Mouse (Mus musculus) left cerebral cortex, postnatal 36 days (tissue): ENCODE measurements around the gene Rad51b. TPM values are rescaled to one million over a fixed set of nuclear protein-coding genes. Genes with fewer than 3 reads are reported as not detected.

Experiments used
- DNase-seq, 2 experiments: peaks; one replicate each; pipeline ENCODE4 v3.0.0; 2021 to 2022; ENCODE audit warnings: low spot score in 2 of 2, mixed read lengths in 1 of 2
- intact Hi-C: fragments of 180-260 bp; cut with DNase I; formaldehyde crosslinking; loops from one replicate; pipeline ENCODE4 v1.15.1; 2025
- total RNA-seq, 2 experiments: library from RNA; stranded (reverse); gene quantifications; 2 replicates each; pipeline ENCODE4 v1.2.3; 2021

Rad51b gene
- total RNA-seq, 2 experiments from 2014 or later: 0.22 TPM; not detected in 1

DNA sequence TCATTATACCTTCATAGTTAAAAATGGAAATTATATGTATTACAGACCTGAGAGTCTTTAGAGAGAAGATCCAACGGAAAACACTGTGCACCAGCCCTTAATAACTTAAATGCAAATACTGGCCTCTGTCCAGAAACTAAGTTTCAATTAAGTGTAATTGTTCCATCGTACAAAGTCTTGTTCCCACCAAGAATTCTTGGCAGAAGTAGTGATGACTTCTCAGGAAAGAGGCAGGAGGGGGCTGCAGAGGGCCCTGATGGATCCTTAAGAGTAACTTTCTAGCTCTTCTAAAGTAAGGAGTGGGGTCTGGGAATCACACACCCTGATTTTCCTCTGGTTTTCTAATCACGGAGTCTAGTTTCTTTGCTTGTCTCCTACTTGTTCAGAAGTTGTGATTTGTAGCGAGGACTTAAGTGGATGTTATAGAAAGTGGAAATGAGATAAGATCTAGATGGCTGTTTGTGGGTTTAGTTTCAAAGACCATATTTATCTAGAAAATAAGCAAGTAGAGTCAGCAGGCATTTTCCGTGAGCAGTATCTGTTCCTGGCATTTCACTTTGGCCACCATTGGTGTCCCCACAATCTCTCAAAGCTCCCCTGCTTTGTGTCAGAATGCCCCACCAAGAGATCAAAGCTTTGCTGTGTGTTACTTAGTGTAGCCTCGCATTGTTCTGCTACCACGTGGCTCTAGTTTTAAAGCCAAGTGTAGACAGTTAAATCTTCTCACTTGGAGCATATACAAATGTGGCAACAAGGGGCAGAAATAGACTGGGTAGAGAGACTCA is 132.6 kb downstream of the Rad51b start:
- intact Hi-C loops: no loop called here
- DNase-seq: no peak

DNA sequence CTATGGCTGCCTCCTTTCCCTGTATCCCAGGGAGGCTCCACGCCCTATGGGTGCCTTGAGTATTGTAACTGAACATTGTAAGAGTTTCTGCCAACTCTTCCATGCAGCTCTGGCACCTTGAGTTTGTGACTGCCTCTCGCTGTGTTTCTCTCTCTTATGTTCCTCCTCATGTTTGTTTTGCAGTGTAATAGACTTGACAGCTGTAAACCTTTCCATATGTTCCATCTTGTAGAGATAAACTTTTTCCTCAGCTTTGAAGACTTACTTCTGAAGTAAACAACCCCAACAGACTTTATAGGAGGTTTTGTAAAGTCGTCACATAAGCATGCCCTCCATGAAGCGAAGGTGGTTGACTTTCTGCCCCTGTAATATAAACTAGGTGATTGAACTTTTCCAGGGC is 134.1 kb downstream of the Rad51b start:
- intact Hi-C loops: no loop called here

DNA sequence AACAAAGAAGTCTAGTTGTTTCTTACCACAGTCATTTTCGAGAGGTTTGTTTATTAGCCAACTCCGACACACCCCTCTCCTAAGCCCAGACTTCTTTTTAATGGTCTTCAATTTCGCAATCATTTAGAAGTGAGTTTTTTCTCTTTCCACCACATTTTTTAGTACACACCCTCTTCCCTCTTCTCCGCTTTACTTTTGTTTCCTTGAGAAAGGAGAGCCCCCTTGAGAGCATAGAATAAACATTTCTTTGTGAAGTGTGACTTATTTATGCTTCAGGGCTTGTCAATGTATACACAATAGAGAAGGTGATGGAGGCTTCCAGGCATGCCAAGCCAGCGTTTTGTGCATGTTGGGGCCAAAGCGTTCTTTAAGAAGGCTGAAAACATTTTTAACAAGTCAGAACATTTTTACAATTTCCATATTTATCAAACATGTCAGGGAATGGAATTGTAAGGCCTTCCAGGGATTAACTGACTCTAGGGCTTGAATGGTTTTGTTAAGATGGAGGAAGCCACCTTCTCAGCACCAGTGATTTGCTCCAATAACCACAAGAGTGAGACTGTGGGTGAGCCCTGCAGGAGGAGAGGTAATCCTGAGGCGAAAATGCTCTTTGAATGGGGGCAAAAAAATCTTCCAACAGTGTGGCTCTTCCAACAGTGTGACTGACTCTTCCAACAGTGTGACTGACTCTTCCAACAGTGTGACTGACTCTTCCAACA is 136.8 kb downstream of the Rad51b start:
- no peak for DNase-seq
- intact Hi-C loops: no loop called here

More for the DNA sequence above, 134.1 kb downstream of the Rad51b start:
- no peak for DNase-seq

DNA sequence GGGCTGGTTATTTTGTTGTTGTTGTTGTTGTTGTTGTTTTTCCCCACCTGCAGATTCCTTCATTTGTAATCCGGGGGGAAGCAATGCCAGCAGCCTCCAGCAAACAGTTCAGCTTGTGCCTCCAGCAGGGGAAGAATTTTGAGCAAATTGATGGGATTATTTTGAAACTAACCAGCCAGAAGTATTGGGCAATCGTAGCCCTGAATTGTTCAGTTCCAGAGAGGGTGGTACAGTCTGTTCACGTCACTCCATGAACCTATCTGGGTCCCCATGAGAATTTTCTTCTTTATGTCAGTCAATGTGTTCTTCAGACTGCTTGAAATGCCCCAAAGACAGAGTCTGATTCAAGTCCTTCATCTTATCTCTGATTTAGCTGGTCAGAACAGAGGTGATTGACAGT is 138.4 kb downstream of the Rad51b start:
- intact Hi-C loops: no loop called here
- no peak for DNase-seq

DNA sequence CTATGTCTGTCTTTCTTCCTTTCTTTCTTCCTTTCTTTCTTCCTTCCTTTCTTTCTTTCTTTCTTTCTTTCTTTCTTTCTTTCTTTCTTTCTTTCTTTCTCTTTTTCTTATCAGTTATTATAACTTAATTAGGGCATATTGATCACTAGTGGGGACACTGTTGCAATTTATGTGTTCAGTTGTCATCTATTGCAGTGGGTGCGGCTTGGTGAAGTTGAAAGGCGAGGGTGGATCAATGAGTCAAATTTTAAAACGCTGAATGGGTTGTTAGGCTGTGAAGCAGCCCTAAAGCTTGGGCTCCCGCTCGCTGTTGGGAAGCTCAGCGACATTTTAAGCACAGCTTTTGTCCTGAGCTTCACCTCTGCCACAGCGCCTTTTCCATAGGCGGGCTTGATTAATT is 139.0 kb downstream of the Rad51b start:
- no peak for DNase-seq
- intact Hi-C loops: no loop called here

DNA sequence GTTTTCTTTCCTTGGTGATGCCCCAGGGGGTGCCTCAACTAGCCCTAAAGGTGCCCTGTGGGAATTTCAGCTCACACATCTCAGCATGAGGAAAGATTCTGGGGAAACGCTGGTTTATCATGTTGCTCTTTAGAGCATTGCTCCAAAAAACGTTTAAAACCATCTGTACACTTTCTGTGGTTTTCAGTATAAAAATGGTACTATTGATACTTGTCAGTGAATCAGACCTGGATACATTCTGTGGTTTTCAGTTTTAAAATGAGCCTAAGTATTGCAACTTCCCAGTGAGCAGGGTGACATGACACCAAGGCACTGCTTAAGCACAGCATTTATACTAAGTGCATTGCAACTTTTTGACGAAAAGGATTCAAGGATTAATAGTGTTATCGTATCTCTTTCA is 139.8 kb downstream of the Rad51b start:
- intact Hi-C loops: no loop called here
- DNase-seq: no peak

DNA sequence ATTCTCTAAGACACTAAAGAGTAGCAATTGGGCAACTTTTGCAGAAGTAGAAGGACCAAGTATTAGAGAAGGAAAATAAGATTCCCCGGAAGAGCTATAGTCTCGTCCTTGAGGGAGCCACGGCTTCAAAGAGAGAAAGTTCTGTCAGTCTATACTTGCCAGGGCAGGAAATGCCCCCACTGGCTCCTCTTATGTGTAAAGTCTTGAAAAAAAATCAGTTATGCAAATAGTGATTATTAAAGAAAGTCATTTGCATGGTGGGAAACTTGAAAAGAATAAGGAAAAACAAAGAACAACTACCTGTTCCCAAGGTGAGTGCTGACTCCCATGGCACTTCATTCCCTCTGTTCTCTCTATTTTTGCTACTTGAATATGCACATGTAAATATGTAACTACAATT is 140.5 kb downstream of the Rad51b start:
- no peak for DNase-seq
- intact Hi-C loops: no loop called here

DNA sequence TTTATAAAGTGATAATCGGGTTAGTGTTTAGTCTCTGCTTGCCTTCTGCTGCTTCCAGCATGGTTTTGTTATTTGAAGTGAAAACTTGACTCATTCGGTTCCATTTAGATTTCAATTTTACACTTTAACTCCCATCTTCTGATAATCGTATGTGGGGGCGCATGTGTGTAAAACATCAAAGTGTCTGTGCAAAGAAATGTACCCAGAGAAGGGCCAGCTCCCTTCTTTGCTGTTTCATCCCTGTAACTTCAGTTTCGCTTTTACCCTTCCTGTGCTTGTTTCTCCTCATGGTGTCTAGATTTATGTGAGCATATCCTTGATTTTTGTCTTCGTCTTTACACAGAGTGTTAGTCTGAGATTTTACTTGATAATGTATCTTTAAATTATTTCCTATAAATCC is 142.9 kb downstream of the Rad51b start:
- intact Hi-C loops: no loop called here
- no peak for DNase-seq

DNA sequence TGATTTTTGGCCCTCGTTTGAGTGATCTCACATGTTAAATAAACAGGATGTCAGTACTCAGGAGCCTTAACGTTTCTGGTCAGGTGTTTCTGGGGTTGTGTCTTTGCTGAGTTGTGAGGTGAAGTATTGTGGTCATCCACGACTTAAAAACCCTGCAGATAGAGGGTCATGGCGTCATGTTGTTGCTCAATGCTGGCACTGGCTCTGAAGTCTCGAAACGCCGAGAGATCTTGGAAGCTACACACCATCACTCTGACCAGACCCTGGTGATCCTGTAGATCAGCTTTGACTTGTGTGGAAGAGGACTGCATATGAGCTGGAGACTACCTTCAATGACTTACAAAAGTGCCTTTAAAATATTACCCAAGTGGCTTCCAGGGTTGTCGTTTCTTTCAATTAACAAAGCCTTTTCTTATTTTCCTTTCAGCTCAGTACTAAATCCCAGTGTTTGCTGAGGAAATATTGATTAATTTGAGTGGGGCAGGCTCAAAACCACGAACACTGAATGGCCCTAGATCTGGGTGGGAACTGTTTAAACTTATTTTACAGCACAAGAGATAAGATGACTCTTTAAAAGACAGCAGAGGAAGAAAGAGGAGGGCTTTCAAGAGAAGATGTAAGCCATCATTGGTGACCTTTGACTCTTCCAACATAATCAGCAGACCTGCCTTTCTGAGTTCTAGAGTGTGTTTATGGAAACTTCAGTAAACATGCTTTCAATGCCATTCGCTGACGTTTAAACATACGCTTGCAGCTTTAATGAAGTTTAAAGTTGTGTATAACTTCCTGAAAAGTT is 144.3 kb downstream of the Rad51b start:
- DNase-seq: no peak
- intact Hi-C loops: no loop called here

DNA sequence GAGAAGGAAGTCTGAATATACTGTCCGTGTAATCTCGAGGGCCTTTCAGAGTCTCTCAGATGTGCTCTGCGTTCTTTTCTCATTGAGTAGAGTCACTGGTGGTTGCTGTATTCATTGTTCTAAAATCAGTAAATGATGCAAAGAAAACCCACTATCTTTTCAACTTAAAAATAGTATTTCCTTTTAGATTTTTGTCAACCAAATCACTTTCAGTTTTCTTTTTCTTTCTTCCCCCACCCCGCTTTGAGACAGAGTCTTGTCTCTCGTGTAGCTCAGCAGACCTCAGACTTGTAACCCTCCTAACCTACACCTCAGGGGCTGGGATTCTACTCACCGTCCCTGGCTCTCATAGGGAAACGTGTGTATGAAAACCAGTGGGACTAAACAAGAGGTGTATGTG is 145.0 kb downstream of the Rad51b start:
- no peak for DNase-seq
- intact Hi-C loops: no loop called here

DNA sequence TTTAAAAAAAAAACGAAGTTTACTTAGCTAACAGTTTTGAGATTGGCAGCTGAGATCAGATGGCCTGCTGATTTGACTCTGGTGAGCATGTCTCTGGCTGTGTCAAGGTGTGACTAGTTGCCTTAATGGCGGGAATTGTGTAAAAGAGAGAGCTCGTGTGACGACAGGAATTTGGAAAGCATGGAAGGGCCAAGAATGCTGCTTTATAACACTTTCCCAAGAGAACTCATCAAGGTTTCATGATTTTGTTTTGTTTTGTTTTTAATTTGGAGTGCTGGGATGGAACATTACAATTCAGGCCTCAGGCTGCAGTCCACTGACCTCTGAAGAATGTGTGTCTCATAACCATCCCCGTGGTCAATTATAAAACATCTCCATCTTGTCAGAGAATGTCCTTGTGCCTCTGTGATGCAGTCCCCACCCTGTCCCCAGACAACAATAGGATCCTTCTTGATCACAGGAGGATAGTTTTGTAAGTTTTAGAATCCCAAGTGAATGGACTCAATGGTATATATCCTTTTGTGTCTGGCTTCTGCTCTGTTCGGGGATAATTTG is 145.8 kb downstream of the Rad51b start:
- intact Hi-C loops: no loop called here
- DNase-seq: no peak

DNA sequence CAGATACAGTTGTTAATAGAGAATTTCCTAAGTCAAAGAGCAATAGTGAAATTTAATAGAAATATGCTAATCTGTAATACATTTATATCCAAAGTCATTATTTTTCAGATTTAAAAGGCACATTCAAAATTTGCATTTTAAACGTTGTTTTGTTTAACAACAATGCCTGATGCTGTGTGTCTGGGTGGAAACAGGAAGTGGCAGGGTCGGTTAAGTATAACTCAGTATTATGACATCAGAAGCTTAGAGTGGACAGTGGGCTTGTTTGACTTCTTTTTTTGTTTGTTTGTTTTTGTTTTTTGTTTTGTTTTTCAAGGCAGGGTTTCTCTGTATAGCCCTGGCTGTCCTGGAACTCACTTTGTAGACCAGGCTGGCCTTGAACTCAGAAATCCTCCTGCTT is 147.6 kb downstream of the Rad51b start:
- intact Hi-C loops: no loop called here
- DNase-seq: no peak

DNA sequence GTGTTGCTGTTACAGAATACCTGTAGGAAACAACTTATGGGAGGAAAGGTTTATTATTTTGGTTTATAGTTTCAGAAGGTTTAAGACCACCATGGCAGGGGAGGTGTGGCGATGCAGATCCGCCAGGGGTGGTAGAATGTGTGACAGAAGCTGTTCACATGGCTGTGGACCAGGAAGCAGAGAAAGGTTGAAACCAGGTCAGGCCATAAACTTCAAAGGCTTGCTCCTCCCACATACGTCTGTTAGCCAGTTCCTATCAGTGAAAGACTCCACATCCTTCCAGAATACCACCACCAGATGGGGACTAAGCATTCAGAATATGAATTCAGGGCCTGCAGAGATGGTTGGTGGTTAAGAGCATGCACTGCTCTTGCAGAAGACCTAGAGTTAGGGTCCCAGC is 150.0 kb downstream of the Rad51b start:
- intact Hi-C loops: no loop called here
- DNase-seq: no peak

DNA sequence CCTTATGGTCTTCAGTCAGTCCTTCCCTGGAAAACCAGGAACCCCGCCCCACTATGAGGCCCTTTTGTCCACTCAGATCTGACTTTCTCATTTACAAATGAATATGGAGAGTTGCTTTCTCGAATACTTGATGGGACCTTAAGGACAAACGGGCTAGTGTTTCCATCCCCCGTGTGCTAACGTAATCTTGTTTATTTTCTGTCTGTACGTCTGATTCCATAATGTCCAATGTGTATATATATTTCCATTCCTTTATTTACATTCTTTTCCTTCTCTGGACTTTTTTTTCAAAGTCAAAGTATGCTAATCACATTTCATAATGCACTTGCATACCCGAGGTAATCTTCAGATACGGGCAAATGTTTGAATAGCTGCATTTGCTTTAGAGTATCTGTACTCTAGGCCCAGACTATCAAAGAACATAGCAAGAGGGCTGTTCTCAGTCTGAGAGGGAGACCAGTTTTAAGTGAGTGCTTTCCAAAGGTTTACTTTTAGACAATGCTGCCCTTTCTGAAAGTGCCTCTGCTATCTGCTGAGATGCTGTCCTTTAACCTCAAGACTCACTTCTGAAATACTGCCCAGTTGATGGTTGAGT is 152.8 kb downstream of the Rad51b start:
- intact Hi-C loops: no loop called here
- no peak for DNase-seq

DNA sequence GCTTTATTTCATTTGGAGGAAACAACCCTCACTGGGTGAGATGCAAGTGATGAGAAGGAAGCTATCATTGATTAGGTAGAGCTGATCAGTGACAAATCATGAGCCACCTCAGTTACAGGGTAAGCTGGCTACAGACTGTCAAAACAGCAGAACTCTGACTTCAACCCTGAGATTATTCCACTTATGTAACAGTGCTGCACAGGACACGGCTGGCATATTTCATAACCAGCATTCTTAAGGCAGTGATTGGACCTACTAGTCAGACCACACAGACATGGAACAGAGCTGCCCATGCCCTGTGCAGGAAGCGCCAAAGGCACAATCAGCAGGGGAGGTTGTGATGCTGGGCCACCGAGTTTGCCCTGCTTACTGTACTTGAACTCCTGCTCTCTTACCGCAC is 155.8 kb downstream of the Rad51b start:
- DNase-seq: no peak
- intact Hi-C loops: no loop called here

DNA sequence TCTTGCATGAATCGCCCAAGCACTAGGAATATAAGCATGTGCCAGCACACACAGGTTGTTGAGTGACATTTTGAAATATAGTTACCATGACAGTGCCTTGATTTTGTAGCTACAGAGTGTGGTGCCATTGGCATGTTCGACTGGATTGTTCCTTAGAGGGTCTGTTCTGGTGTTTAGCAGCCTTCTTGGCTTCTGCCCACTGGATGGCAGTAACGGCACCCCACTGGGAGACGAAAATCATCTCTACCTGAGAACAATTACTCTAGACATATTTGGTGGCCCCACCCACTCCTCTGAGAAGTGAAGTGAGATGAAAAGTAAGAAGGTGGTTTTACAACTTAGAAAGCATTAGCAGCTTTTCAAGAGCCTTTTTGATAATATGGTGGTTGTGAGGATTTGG is 156.9 kb downstream of the Rad51b start:
- intact Hi-C loops: no loop called here

DNA sequence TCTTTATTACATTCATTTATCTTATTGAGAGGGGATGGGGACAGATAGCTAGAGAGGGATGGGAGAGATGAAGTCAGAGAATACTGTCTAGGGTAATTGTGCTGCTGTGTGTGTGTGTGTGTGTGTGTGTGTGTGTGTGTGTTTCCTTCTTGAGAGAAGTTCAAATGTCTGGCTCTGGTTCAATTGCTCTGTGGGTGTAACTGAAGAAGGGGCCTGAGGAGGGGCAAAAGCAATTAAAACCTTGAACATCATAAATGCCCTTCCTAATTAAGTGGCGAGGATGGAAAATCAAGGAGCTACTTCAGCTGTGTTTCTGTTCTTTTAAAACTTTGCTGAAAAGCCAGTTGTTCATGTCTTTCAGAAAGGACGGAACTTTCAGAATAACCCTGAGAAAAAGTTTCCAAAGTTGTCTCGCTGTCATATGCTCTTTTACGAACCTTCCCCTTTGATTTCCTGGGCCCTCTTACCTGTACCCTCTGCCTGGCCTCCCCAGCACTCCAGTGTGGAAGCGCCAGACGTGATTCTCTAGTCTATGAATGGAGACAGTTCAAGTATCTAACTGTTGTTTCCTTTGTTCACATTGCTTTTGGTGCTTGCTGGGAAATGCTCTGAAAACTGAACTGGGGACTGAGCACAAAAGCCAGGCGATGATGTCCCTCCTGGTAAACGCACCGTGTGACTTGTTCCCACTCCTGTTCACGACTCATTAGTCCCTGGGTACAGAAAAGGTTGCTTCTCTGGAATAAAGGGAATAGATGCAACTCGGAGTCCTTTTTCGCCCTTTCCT is 158.2 kb downstream of the Rad51b start:
- DNase-seq: no peak
- intact Hi-C loops: no loop called here

More for the DNA sequence above, 156.9 kb downstream of the Rad51b start:
- DNase-seq: no peak

DNA sequence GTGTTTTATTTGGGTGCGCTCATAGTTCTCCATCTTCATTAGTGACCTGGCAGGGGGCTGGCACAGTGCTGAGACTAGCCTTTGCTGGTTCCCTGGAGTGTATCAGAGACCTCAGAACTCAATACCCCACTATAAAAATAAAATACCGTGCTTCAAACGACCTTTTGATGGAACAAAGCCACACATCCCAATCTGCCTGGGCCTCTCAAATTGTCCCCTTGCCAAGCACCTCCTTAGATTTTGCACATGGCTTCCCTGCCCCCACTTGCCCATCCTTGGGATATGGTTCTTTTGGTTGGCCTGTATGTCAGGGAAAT is 158.7 kb downstream of the Rad51b start:
- intact Hi-C loops: no loop called here

DNA sequence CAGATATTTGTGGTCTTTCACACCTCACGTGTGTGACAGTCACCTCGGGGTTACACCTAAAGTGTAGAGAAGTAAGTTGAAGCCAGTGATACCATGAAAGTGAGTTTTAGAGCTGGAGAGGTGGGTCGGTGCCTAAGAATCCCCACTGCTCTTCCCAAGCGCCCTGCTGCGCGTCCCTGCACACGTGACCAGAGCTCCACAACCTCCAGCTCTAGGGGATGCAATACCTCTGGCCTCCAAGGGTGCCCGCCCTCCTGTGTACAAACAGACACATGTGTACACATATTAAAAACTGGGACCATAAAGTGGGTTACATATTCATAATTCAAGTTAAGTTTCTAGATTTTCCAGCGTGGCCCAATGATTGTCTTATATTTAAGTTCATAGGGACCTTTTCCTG is 159.2 kb downstream of the Rad51b start:
- intact Hi-C loops: no loop called here
- DNase-seq: no peak

More for the DNA sequence above, 158.7 kb downstream of the Rad51b start:
- no peak for DNase-seq
